Mouse (Mus musculus) MEL (cell line): ENCODE results near the gene Ptpn14. TPM values are rescaled to one million over a fixed set of nuclear protein-coding genes. Genes with fewer than 3 reads are reported as not detected.

Source experiments
- DNase-seq: peaks from one replicate; pipeline ENCODE4 v3.0.0; 2011; ENCODE audit warnings: low read depth, low spot score
- H3K27ac ChIP-seq: 2 replicates; pipeline ENCODE4 v1.5.1; 2012; ENCODE audit warnings: low read depth, mild to moderate bottlenecking, control low read depth, low read length, moderate library complexity; ENCODE audit not compliant: control insufficient read depth
- H3K27me3 ChIP-seq, 2 experiments: fragments of 150-350 bp in 1 of 2; sonication (generic) in 1 of 2; 2 replicates each; pipeline ENCODE4 v1.6.1; 2012; ENCODE audit warnings: low read length in 2 of 2, mild to moderate bottlenecking in 2 of 2, improper control_type of control experiment in 1 of 2, moderate library complexity in 1 of 2; ENCODE audit not compliant: insufficient read depth in 2 of 2, control insufficient read depth in 1 of 2
- H3K36me3 ChIP-seq, 2 experiments: 2 replicates each; pipeline ENCODE4 v1.6.1; 2012 to 2014; ENCODE audit warnings: low read length in 2 of 2, improper control_type of control experiment in 1 of 2, inconsistent platforms in 1 of 2, mild to moderate bottlenecking in 1 of 2; ENCODE audit not compliant: insufficient read depth in 2 of 2, control insufficient read depth in 1 of 2
- H3K4me1 ChIP-seq, 2 experiments: fragments of 150-350 bp in 1 of 2; sonication (generic) in 1 of 2; 2 replicates each; pipeline ENCODE4 v1.6.1; 2012; ENCODE audit warnings: low read length in 2 of 2, improper control_type of control experiment in 1 of 2, mild to moderate bottlenecking in 1 of 2; ENCODE audit not compliant: insufficient read depth in 2 of 2, control insufficient read depth in 1 of 2
- H3K4me3 ChIP-seq, 2 experiments: fragments of 150-350 bp in 1 of 2; sonication (generic) in 1 of 2; 2 replicates each; pipeline ENCODE4 v1.5.1; 2012; ENCODE audit warnings: low read depth in 2 of 2, low read length in 2 of 2, mild to moderate bottlenecking in 2 of 2, moderate library complexity in 2 of 2, control low read depth in 1 of 2, improper control_type of control experiment in 1 of 2; ENCODE audit not compliant: control insufficient read depth in 1 of 2, insufficient read depth in 1 of 2
- H3K79me2 ChIP-seq: 2 replicates; pipeline ENCODE4 v1.6.1; 2012; ENCODE audit warnings: mild to moderate bottlenecking, low read length, moderate library complexity; ENCODE audit not compliant: control insufficient read depth, poor library complexity, insufficient read depth
- H3K9ac ChIP-seq: 2 replicates; pipeline ENCODE4 v1.6.1; 2012; ENCODE audit warnings: low read depth, mild to moderate bottlenecking, control low read depth, low read length, moderate library complexity; ENCODE audit not compliant: control insufficient read depth, poor library complexity, severe bottlenecking
- H3K9me3 ChIP-seq: fragments of 150-350 bp; sonication (generic); replicated peaks from 2 replicates; pipeline ENCODE4 v1.6.1; 2012; ENCODE audit warnings: mild to moderate bottlenecking, low read length, improper control_type of control experiment, moderate library complexity; ENCODE audit not compliant: insufficient read depth
- BHLHE40 ChIP-seq: IDR thresholded peaks from 2 replicates; pipeline ENCODE4 v1.6.1; 2012; ENCODE audit warnings: low read depth, mild to moderate bottlenecking, inconsistent platforms, low read length, improper control_type of control experiment, borderline replicate concordance
- CHD1 ChIP-seq: IDR thresholded peaks from 2 replicates; pipeline ENCODE4 v1.6.1; 2012; ENCODE audit warnings: low read depth, mild to moderate bottlenecking, inconsistent platforms, low read length, improper control_type of control experiment
- CTCF ChIP-seq, 3 experiments: IDR thresholded peaks in 2 of 3; conservative IDR thresholded peaks in 1 of 3; 2 replicates each; pipeline ENCODE4 v1.5.1; 2011 to 2012; ENCODE audit warnings: low read length in 3 of 3, low read depth in 2 of 3, mild to moderate bottlenecking in 2 of 3, improper control_type of control experiment in 1 of 3, inconsistent platforms in 1 of 3, mixed read lengths in 1 of 3, moderate library complexity in 1 of 3; ENCODE audit not compliant: control insufficient read depth in 1 of 3, insufficient read depth in 1 of 3, poor library complexity in 1 of 3, severe bottlenecking in 1 of 3
- E2F4 ChIP-seq: IDR thresholded peaks from 2 replicates; pipeline ENCODE4 v1.6.1; 2011; ENCODE audit warnings: low read depth, low read length, improper control_type of control experiment, borderline replicate concordance
- EP300 ChIP-seq, 2 experiments: IDR thresholded peaks; 2 replicates each; pipeline ENCODE4 v1.6.1; 2011; ENCODE audit warnings: improper control_type of control experiment in 2 of 2, low read length in 2 of 2, low read depth in 1 of 2, mild to moderate bottlenecking in 1 of 2
- GABPA ChIP-seq: IDR thresholded peaks from 2 replicates; pipeline ENCODE4 v1.6.1; 2012; ENCODE audit warnings: low read depth, mild to moderate bottlenecking, inconsistent platforms, low read length, improper control_type of control experiment, moderate library complexity
- GATA1 ChIP-seq: IDR thresholded peaks from 2 replicates; pipeline ENCODE4 v1.6.1; 2011; ENCODE audit warnings: low read depth, low read length, improper control_type of control experiment
- HCFC1 ChIP-seq: IDR thresholded peaks from 2 replicates; pipeline ENCODE4 v1.6.1; 2012; ENCODE audit warnings: low read depth, mild to moderate bottlenecking, inconsistent platforms, low read length, improper control_type of control experiment, moderate library complexity
- JUND ChIP-seq: IDR thresholded peaks from 2 replicates; pipeline ENCODE4 v1.6.1; 2011; ENCODE audit warnings: low read depth, mild to moderate bottlenecking, improper control_type of control experiment, low read length
- MAX ChIP-seq: IDR thresholded peaks from 2 replicates; pipeline ENCODE4 v1.6.1; 2011; ENCODE audit warnings: low read length, improper control_type of control experiment
- MAZ ChIP-seq: IDR thresholded peaks from 2 replicates; pipeline ENCODE4 v1.6.1; 2012; ENCODE audit warnings: low read depth, mild to moderate bottlenecking, inconsistent platforms, low read length, improper control_type of control experiment
- MXI1 ChIP-seq: IDR thresholded peaks from 2 replicates; pipeline ENCODE4 v1.6.1; 2011; ENCODE audit warnings: mild to moderate bottlenecking, low read depth, low read length, improper control_type of control experiment
- MYB ChIP-seq: IDR thresholded peaks from 2 replicates; pipeline ENCODE4 v1.6.1; 2011; ENCODE audit warnings: mild to moderate bottlenecking, low read depth, low read length, improper control_type of control experiment
- MYC ChIP-seq: IDR thresholded peaks from 2 replicates; pipeline ENCODE4 v1.6.1; 2011; ENCODE audit warnings: low read depth, mild to moderate bottlenecking, low read length, improper control_type of control experiment, moderate library complexity
- NELFE ChIP-seq: IDR thresholded peaks from 2 replicates; pipeline ENCODE4 v1.6.1; 2011; ENCODE audit warnings: low read depth, low read length, improper control_type of control experiment
- NRF1 ChIP-seq: IDR thresholded peaks from 2 replicates; pipeline ENCODE4 v1.6.1; 2014; ENCODE audit warnings: low read depth, mild to moderate bottlenecking, inconsistent platforms, low read length, improper control_type of control experiment, moderate library complexity; ENCODE audit not compliant: poor library complexity, insufficient read depth, severe bottlenecking
- POLR2A ChIP-seq, 2 experiments: IDR thresholded peaks; 2 replicates each; pipeline ENCODE4 v1.6.1; 2011 to 2012; ENCODE audit warnings: low read length in 2 of 2, mild to moderate bottlenecking in 2 of 2, control low read depth in 1 of 2, improper control_type of control experiment in 1 of 2, low read depth in 1 of 2, moderate library complexity in 1 of 2; ENCODE audit not compliant: control insufficient read depth in 1 of 2, insufficient read depth in 1 of 2, poor library complexity in 1 of 2
- POLR2AphosphoS2 ChIP-seq: IDR thresholded peaks from 2 replicates; pipeline ENCODE4 v1.6.1; 2011; ENCODE audit warnings: low read length, improper control_type of control experiment
- RCOR1 ChIP-seq: IDR thresholded peaks from 2 replicates; pipeline ENCODE4 v1.6.1; 2012; ENCODE audit warnings: low read depth, mild to moderate bottlenecking, inconsistent platforms, low read length, improper control_type of control experiment
- SIN3A ChIP-seq: IDR thresholded peaks from 2 replicates; pipeline ENCODE4 v1.6.1; 2012; ENCODE audit warnings: low read length, improper control_type of control experiment, inconsistent platforms
- SMC3 ChIP-seq: IDR thresholded peaks from 2 replicates; pipeline ENCODE4 v1.6.1; 2011; ENCODE audit warnings: low read depth, low read length, improper control_type of control experiment
- TAL1 ChIP-seq: IDR thresholded peaks from 2 replicates; pipeline ENCODE4 v1.6.1; 2012; ENCODE audit warnings: mild to moderate bottlenecking, inconsistent platforms, low read length, moderate library complexity, mixed read lengths
- TBP ChIP-seq: IDR thresholded peaks from 2 replicates; pipeline ENCODE4 v1.8.0; 2011; ENCODE audit warnings: low read depth, low read length, improper control_type of control experiment
- TCF12 ChIP-seq: IDR thresholded peaks from 2 replicates; pipeline ENCODE4 v1.6.1; 2014; ENCODE audit warnings: low read depth, mild to moderate bottlenecking, inconsistent platforms, low read length, improper control_type of control experiment, moderate library complexity
- USF2 ChIP-seq, 2 experiments: IDR thresholded peaks; 2 replicates each; pipeline ENCODE4 v1.6.1; 2011 to 2012; ENCODE audit warnings: improper control_type of control experiment in 2 of 2, low read length in 2 of 2, borderline replicate concordance in 1 of 2, inconsistent platforms in 1 of 2, low read depth in 1 of 2, mild to moderate bottlenecking in 1 of 2; ENCODE audit not compliant: insufficient read depth in 1 of 2
- ZKSCAN1 ChIP-seq: IDR thresholded peaks from 2 replicates; pipeline ENCODE4 v1.6.1; 2012; ENCODE audit warnings: low read depth, mild to moderate bottlenecking, inconsistent platforms, low read length, improper control_type of control experiment, moderate library complexity
- ZMIZ1 ChIP-seq: IDR thresholded peaks from 2 replicates; pipeline ENCODE4 v1.6.1; 2012; ENCODE audit warnings: low read depth, mild to moderate bottlenecking, inconsistent platforms, low read length, improper control_type of control experiment, moderate library complexity
- ZNF384 ChIP-seq: IDR thresholded peaks from 2 replicates; pipeline ENCODE4 v1.6.1; 2012; ENCODE audit warnings: low read depth, mild to moderate bottlenecking, inconsistent platforms, low read length, improper control_type of control experiment
- polyA plus RNA-seq, 2 experiments: library from polyadenylated mRNA; stranded (reverse) in 1 of 2; unstranded in 1 of 2; fragments of >175 nt in 1 of 2; fragments of >200 nt in 1 of 2; gene quantifications; 2 replicates each; pipeline versions ENCODE4 v1.2.1 to v1.2.4; 2012; ENCODE audit warnings: low replicate concordance in 2 of 2, low read depth in 1 of 2; ENCODE audit not compliant: insufficient read length in 2 of 2, insufficient read depth in 1 of 2, missing spikeins in 1 of 2
- total RNA-seq: library from RNA; depleted of rRNA; stranded (reverse); fragments of 300-350 nt; gene quantifications from 2 replicates; pipeline ENCODE4 v1.2.3, GENCODE M21; 2012

The Ptpn14 gene
- total and polyA plus RNA-seq, 3 experiments: 0.62 to 1.0 TPM; not detected in 1

DNA sequence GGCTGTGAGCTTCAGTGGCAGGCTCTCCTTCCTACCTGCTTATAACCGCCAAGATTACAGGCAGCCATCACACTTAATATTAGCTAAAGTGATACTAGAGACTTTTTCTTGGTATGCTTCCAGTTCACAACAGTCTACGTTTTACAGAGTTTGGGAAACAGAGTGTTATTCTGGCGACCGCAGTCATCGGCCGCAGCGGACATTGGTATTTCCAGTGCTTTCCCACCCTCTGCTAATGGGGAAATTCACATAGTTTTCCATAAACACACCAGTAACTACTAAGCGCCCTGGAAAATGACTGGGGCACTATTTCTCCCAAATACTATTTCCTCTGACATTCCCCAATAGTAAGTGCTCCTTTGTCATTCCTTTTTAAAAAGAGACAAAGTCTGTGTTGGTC, 19.1 kb upstream of the Ptpn14 start:
- Histone ChIP-seq H3K9me3 (no peaks in the 10 kb centered on the region), H3K9ac (no peak overlapping the region), H3K79me2 (no peaks in the 10 kb centered on the region), H3K36me3 (no peaks in the 10 kb centered on the region), H3K27me3 (no peaks in the 10 kb centered on the region; a peak in 1 of 4 replicates), H3K4me1 (no peaks in the 10 kb centered on the region), H3K4me3 (no peak overlapping the region), H3K27ac (no peak overlapping the region)
- DNase-seq: no peak
- TF ChIP-seq TCF12 (no peak), ZNF384 (no peak), HCFC1 (no peak), MAX (no peak), SIN3A (no peak), EP300 (IDR thresholded peaks at IDR 0.05; ENCODE audit: low read depth in 1 of 2, low read length in 2 of 2) (no peak), MYB (no peak), ZKSCAN1 (no peak), TBP (no peak), TAL1 (no peak), CTCF (IDR thresholded peaks at IDR 0.05 in 2 of 3, conservative IDR thresholded peaks at IDR 0.05 in 1 of 3; ENCODE audit: control insufficient read depth in 1 of 3, insufficient read depth in 1 of 3, low read depth in 2 of 3, low read length in 3 of 3, poor library complexity in 1 of 3, severe bottlenecking in 1 of 3) (no peak), USF2 (IDR thresholded peaks at IDR 0.05; ENCODE audit: borderline replicate concordance in 1 of 2, insufficient read depth in 1 of 2, low read depth in 1 of 2, low read length in 2 of 2) (no peak), SMC3 (no peak), BHLHE40 (no peak), MYC (no peak), CHD1 (no peak), POLR2AphosphoS2 (no peak)

DNA sequence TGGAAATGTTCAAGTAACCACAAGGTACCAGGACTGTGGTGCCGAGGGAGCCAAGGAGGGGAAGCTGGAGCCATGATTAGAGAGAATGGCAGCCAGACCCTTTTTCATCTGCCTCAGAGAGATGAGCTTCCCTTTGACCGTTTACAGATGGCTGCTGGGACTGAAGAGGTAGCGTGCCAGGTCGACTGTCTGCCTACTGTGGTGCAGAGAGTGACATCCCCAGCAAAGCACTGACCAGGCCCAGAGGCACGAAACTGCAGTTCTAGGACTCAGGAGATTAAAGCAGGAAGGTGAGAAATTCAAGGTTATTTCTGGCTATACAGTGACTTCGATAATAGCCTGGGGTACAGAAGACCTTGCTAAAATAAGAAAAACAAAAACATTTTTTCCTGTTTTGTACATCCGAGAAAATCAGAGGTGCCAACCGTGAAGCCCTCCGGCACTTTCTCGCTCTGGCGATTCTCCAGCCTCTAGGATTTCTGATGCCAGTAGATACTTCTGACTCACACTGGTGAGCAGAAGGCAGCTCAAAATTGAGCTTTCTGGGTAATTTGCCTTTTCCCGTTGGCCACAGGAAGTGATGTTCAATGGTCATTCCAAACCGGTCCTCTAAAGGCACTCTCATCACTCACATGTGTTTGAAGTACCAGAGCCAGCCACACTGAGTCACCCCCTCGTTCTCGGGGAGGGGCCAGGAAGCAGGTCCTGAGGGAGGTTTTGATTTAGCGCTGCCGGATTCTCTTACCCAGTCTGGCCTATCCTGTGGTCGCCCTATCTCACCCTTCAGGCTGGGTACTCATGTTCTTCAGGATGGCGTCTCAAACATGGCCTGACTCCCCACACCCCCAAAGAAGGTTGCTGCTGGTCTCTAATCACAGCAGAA, 11.9 kb upstream of the Ptpn14 start:
- TF ChIP-seq JUND (no peak), NELFE (no peak), TCF12 (no peak), BHLHE40 (no peak), ZNF384 (no peak), TBP (no peak), POLR2A (IDR thresholded peaks at IDR 0.05; ENCODE audit: control insufficient read depth in 1 of 2, insufficient read depth in 1 of 2, low read depth in 1 of 2, low read length in 2 of 2, poor library complexity in 1 of 2) (no peak), MAZ (no peak), POLR2AphosphoS2 (no peak), USF2 (IDR thresholded peaks at IDR 0.05; ENCODE audit: borderline replicate concordance in 1 of 2, insufficient read depth in 1 of 2, low read depth in 1 of 2, low read length in 2 of 2) (no peak), RCOR1 (no peak), E2F4 (no peak), GATA1 (no peak), MXI1 (no peak), ZMIZ1 (no peak), GABPA (no peak), NRF1 (no peak)
- TF ChIP-seq, all 39 proteins: peak for 0
- Histone ChIP-seq H3K4me3 (no peak overlapping the region), H3K9ac (no peak overlapping the region), H3K79me2 (no peaks in the 10 kb centered on the region), H3K4me1 (no peaks in the 10 kb centered on the region), H3K9me3 (no peaks in the 10 kb centered on the region), H3K27me3 (no peaks in the 10 kb centered on the region; a peak in 1 of 4 replicates), H3K27ac (no peak overlapping the region), H3K36me3 (no peaks in the 10 kb centered on the region)
- DNase-seq: no peak
